Mouse (Mus musculus) limb, embryonic 10.5 days (tissue): ENCODE data around the gene Lrrc27. TPM values are rescaled to one million over a fixed set of nuclear protein-coding genes. Genes with fewer than 3 reads are reported as not detected.

Experiments
- DNase-seq: peaks from one replicate; pipeline ENCODE4 v3.0.0-alpha.2; 2017; ENCODE audit warnings: low spot score
- H3K27ac ChIP-seq: fragments of 300-500 bp; sonication (generic); 2 replicates; pipeline ENCODE4 v1.5.1; 2016; ENCODE audit warnings: mild to moderate bottlenecking
- H3K27me3 ChIP-seq: fragments of 300-500 bp; sonication (generic); 2 replicates; pipeline ENCODE4 v1.6.1; 2016; ENCODE audit warnings: low read depth, mild to moderate bottlenecking; ENCODE audit not compliant: poor library complexity, severe bottlenecking
- H3K36me3 ChIP-seq: fragments of 300-500 bp; sonication (generic); 2 replicates; pipeline ENCODE4 v1.6.1; 2016; ENCODE audit warnings: mild to moderate bottlenecking, moderate library complexity
- H3K4me1 ChIP-seq: fragments of 300-500 bp; sonication (generic); 2 replicates; pipeline ENCODE4 v1.6.1; 2016
- H3K4me3 ChIP-seq: fragments of 300-500 bp; sonication (generic); 2 replicates; pipeline ENCODE4 v1.5.1; 2016; ENCODE audit warnings: mild to moderate bottlenecking, moderate library complexity
- H3K9me3 ChIP-seq: fragments of 300-500 bp; sonication (generic); replicated peaks from 2 replicates; pipeline ENCODE4 v1.6.1; 2016; ENCODE audit warnings: mild to moderate bottlenecking
- WGBS: fragments of 180-500 bp; shearing (Covaris S2); methylation state at CpG from one replicate; pipeline ENCODE4 v1.1.7; 2016; 5-methylcytosine and 5-hydroxymethylcytosine counted together
- polyA plus RNA-seq: library from polyadenylated mRNA; unstranded; fragments of >200 nt; fragmentation: Nextera tagmentation; extraction: Ambion mirVana; gene quantifications from 2 replicates; pipeline ENCODE4 v1.2.1, GENCODE M21; 2016

Gene Lrrc27
- polyA plus RNA-seq, 1 experiment from 2014 or later, result 4.0 TPM

GRCm38 (mm10) chr7:139230241-139230640 is 17.5 kb downstream of the Lrrc27 start:
- peaks cover 18% of the 10 kb centered on the region for H3K4me1 ChIP-seq
- no peak for DNase-seq
- no peaks in the 10 kb centered on the region for H3K9me3 ChIP-seq
- peaks cover 3% of the 10 kb centered on the region for H3K27me3 ChIP-seq
- no peaks in the 10 kb centered on the region for H3K36me3 ChIP-seq
- WGBS, result 75% methylated on average over 12 of the region's 12 CpGs
- H3K4me3 ChIP-seq, result no peak overlapping the region
- H3K27ac ChIP-seq, result no peak overlapping the region

GRCm38 (mm10) chr7:139233714-139234113 is 20.9 kb downstream of the Lrrc27 start:
- Histone ChIP-seq H3K27me3 (peaks cover 10% of the 10 kb centered on the region), H3K27ac (peak overlapping the region; percentile 72), H3K4me1 (peaks cover 15% of the 10 kb centered on the region), H3K9me3 (no peaks in the 10 kb centered on the region), H3K36me3 (no peaks in the 10 kb centered on the region), H3K4me3 (no peak overlapping the region)
- DNase-seq, result peak; percentile 82
- 1% methylated on average over 7 of the region's 7 CpGs for WGBS

DNA sequence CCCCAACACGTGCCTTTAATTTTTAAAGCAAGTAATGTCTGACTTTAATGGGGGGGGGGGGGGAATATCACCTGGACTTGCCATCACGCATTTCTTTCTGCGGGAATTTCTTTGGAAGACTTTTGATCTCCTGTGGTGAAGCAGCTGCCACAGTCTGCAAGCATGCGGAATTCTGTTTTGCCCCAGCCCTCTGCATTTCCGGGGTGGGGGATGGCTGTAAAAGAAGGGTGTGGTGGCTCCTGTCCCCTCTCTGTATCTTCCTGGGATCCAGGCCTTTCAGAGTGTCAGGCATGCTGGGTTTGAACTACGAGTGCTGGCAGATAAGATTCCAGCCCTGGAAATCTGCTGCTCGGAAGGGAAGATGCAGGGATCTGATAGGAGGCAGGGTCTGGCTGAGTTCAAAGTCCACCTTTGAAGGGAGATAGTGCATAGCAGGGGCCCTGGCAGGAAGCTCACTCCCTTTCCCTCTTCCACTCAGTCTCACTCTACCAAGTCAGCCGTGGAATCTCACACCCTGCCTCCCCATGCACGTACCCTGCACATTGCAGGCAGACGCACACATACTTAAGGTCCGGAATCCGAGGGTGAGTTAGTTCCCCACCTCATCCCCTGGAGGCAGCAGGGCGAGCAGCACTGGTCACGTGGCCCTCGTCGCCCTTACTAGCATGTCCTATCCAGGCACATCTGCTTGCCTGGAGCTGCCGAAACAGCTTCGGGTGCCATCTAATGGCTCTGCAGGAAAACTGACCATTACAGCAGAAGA is 21.8 kb downstream of the Lrrc27 start:
- WGBS, result 3% methylated on average over 18 of the region's 18 CpGs
- peak; percentile 63 for DNase-seq
- peaks cover 15% of the 10 kb centered on the region for H3K4me1 ChIP-seq
- H3K9me3 ChIP-seq, result no peaks in the 10 kb centered on the region
- H3K36me3 ChIP-seq, result no peaks in the 10 kb centered on the region
- peaks cover 13% of the 10 kb centered on the region for H3K27me3 ChIP-seq
- peak overlapping the region; percentile 6; the same call in 1 of the 2 replicates for H3K27ac ChIP-seq
- H3K4me3 ChIP-seq, result peak overlapping the region; percentile 9; the same call in 1 of the 2 replicates

DNA sequence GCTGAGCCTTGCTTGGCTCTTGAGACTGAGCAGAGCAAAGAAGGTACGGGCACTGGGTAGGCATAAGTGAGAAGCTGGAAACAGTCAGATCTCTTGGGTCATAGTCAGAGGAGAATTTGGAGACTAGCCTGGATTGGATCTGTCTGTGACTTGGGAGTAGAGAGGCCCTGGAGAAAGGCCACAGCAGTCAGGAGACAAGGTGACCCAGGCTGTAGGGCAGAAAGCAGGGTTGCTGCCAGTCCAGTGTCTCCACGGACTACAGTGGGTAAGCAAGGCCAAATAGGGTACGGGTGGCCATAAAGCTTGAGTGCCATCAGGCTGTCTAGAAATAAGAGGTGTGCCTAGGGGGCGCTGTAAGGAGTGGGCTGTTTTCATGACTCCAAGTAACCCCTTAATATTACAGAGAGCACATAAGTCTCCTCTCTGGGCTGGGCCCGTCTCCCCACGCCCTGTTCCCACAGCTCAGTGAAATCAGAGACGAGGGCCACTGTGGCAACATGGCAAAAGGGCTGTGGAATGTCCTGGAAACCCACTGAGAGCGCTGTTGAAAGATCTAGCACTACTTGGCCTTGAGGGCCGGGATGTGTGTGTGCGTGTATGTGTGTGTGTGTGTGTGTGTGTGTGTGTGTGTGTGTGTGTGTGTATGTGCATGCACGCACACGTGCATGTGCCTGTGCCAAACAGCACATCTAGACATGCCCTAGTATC is 23.0 kb downstream of the Lrrc27 start:
- H3K27ac ChIP-seq, result no peak overlapping the region
- WGBS, result 88% methylated on average over 12 of the region's 12 CpGs
- no peak overlapping the region for H3K4me3 ChIP-seq
- H3K36me3 ChIP-seq, result no peaks in the 10 kb centered on the region
- H3K27me3 ChIP-seq, result peaks cover 13% of the 10 kb centered on the region
- no peaks in the 10 kb centered on the region for H3K9me3 ChIP-seq
- peaks cover 15% of the 10 kb centered on the region for H3K4me1 ChIP-seq
- no peak for DNase-seq

GRCm38 (mm10) chr7:139239432-139239831 is 26.6 kb downstream of the Lrrc27 start:
- WGBS, result 78% methylated on average over 3 of the region's 3 CpGs
- Histone ChIP-seq H3K4me1 (peaks cover 6% of the 10 kb centered on the region), H3K4me3 (no peak overlapping the region), H3K27ac (no peak overlapping the region), H3K9me3 (no peaks in the 10 kb centered on the region), H3K27me3 (peaks cover 18% of the 10 kb centered on the region; the same call in 1 of the 2 replicates), H3K36me3 (no peaks in the 10 kb centered on the region)
- DNase-seq, result no peak

GRCm38 (mm10) chr7:139246086-139246485 is 33.3 kb downstream of the Lrrc27 start:
- Histone ChIP-seq H3K4me1 (peaks cover 44% of the 10 kb centered on the region), H3K27me3 (peaks cover 58% of the 10 kb centered on the region), H3K36me3 (no peaks in the 10 kb centered on the region), H3K9me3 (no peaks in the 10 kb centered on the region), H3K4me3 (no peak overlapping the region), H3K27ac (no peak overlapping the region)
- no peak for DNase-seq
- 62% methylated on average over 5 of the region's 5 CpGs for WGBS

DNA sequence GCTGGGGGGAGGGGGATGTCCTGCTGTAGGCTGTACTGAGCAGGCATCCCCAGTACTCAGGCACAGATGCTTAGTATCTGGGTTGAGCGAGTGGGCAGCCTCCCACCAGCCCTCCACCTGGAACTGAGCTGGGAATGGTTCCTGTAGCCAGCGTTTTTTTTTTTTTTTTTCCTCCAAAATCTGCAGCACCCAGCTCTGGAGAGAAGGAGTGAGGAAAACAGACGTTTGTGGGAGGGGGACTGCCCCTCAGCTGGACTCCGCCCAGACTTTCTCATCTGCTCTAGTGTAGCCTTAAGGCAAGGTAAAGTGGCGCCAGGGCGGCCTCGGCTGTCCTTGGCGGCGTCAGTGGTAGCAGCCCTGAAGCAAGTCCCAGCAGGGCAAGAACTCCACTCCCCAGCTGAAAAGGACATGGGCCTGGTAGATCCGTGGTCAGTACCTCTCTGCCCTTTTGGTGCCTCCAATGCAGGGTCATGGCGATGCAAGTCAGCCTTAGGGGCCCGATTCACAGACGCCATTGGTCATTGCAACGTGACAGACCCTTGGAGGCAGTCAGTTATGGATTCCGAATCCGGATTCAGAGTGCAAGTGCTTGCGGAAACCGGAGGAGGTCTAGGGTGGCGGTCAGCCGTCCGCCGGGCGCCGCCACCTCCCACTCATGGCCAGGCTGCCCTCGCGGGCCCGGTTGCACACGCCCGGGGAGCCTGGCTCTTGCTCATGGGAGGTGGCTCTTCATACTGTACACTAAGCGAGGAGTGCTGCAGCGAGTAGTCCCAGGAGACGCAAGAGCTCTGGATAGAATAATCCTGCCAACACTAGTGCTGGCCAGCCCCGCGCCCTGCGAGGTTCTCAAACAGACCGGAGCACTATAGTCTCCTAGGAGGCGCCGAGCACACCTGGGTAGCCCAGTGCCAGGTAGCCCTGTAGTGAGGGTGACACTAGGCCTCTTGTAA is 34.4 kb downstream of the Lrrc27 start:
- Histone ChIP-seq H3K27ac (peak overlapping the region; percentile 91), H3K9me3 (no peaks in the 10 kb centered on the region), H3K27me3 (peaks cover 64% of the 10 kb centered on the region), H3K4me3 (peak overlapping the region; percentile 82), H3K36me3 (no peaks in the 10 kb centered on the region), H3K4me1 (peaks cover 49% of the 10 kb centered on the region)
- peak; percentile 74 for DNase-seq
- WGBS, result 3% methylated on average over 38 of the region's 38 CpGs

DNA sequence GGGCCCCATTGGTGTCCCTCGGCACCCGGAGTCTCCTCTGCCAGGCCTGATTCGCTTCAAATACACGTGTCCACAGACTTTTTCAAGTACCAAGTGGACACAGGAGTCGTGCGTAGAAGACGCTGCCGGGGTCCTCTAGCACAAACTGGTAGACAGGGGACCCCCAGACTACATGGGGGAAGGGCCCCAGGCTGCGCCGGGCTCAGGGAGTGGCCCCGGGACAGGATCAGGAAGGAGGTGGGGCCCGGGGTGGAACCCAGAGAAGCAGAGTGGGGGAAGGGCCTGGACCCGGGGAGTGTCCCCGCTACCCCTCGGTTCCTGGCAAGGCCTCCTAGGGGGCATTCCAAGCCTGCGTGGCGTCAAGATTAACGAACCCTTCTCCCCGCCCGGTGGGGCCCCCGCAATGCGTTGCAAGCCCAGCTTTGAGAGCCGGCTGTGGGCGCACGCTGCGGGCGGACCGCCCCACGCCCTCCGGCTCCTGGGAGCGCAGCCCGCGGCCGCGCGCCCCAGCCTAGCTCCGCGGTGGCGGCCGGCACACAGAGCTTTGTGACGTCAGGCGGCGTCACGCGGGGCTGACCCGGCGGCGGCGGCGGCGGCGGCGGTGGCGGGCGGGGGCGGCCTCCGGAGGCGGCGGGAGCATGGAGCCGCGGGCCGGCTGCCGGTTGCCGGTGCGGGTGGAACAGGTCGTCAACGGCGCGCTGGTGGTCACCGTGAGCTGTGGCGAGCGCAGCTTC is 35.3 kb downstream of the Lrrc27 start, which contains the start of gene Pwwp2b:
Gene Pwwp2b, plus strand, starts transcription at position 602 of the 734 bp plus-strand sequence.
- H3K27me3 ChIP-seq, result peaks cover 62% of the 10 kb centered on the region

DNA sequence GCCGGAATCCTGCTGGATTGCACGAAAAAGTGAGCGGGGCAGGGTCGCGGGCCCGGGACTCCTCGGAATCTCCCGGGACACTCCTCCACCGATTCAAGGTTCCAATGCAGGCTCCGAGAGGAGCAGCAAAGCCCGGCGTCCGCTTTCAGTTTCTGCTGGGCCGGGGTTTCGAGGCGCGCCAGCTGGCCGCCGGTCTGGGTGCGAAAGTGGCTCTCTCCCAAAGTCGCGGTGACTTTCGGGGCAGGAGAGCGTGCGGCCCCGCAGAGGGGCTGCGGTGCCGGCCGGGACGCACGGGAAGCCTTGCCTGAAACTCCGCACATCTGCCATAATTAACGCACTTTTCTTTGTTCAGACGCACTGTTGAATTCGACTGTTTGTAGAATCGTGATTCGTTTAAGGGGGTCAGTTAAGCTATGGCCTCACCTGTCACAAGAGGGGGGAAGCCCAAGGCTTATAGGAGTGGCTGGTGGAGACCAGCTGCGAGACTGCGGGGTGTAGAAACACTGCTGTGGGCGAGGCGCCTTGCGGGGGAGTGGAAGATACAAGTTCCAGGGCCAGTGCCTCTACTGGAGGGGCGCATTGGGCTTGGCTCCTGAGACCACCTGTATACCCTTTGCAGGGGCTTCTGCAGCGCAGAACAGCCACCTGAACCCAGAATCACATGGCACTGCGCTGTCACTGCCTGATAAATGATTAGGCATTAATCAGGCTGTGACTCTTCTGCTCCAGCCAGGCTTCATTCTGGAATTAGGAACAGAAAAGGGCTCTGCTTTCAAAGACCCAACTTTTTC is 36.0 kb downstream of the Lrrc27 start:
- WGBS, result 1% methylated on average over 45 of the region's 45 CpGs
- Histone ChIP-seq H3K4me3 (peak overlapping the region; percentile 82), H3K36me3 (no peaks in the 10 kb centered on the region), H3K4me1 (peaks cover 58% of the 10 kb centered on the region), H3K9me3 (no peaks in the 10 kb centered on the region), H3K27me3 (peaks cover 62% of the 10 kb centered on the region), H3K27ac (peak overlapping the region; percentile 91)
- DNase-seq, result peak; percentile 54

More for the DNA sequence above, 35.3 kb downstream of the Lrrc27 start, which contains the start of gene Pwwp2b:
- Histone ChIP-seq H3K36me3 (no peaks in the 10 kb centered on the region), H3K4me3 (peak within 1 kb of the TSS; percentile 82), H3K27ac (peak within 1 kb of the TSS; percentile 91), H3K4me1 (peaks cover 51% of the 10 kb centered on the region), H3K9me3 (no peaks in the 10 kb centered on the region)
- WGBS, result under 1% methylated on average over 71 of the region's 72 CpGs
- peak; percentile 83 for DNase-seq

DNA sequence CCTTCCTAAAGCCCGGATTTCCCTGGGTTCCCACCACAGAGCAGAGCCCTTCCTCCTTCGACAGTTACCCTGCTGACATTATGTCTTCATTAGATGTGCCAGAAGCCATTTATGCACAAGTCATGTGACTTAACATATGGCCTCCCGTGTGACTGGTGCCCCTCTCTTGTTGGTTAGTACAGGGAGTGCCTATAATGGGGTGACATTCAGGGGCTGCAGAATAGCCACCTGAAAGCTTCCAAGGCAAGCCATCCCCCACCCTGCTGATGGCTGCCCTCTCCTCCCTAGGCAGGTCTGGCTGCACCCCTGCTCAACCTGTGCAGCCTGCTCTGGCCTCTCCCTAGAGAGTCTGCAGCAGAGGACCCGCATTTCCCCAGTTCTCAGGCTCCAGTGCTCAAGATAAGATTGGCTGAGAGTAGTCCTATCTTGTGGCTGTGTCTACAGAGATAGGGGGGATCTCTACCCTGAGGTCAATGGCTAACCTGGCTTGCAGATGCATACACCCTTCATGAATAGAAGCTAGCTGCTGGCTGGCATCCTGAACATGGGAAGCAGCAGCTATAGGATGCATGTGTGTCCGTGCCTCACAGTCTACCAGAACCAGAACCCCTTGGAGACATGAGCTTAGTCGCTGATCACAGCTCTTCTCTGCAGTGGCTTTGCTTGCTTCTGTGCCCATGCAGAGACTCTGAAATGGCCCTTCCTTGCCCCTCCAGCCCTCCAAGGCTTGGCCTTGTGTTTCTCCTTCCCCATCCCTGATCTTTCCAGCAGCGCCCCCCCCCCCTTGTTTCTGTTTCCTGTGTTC is 36.8 kb downstream of the Lrrc27 start:
- no peaks in the 10 kb centered on the region for H3K9me3 ChIP-seq
- H3K27me3 ChIP-seq, result peaks cover 62% of the 10 kb centered on the region
- no peaks in the 10 kb centered on the region for H3K36me3 ChIP-seq
- 42% methylated on average over 7 of the region's 7 CpGs for WGBS
- no peak overlapping the region for H3K27ac ChIP-seq
- no peak for DNase-seq
- peaks cover 59% of the 10 kb centered on the region for H3K4me1 ChIP-seq
- H3K4me3 ChIP-seq, result peak overlapping the region; percentile 82

- Histone ChIP-seq H3K4me1 (peaks cover 54% of the 10 kb centered on the region), H3K27me3 (peaks cover 44% of the 10 kb centered on the region), H3K4me3 (no peak overlapping the region), H3K9me3 (no peaks in the 10 kb centered on the region), H3K27ac (no peak overlapping the region), H3K36me3 (peaks cover 4% of the 10 kb centered on the region; the same call in 1 of the 2 replicates)
- 79% methylated on average over 5 of the region's 5 CpGs for WGBS
- no peak for DNase-seq
Observed at GRCm38 (mm10) chr7:139251881-139252301, 39.1 kb downstream of the Lrrc27 start.
